Mouse (Mus musculus) midbrain, postnatal 0 days (tissue): ENCODE measurements around the gene Hnrnpm. TPM values are rescaled to one million over a fixed set of nuclear protein-coding genes. Genes with fewer than 3 reads are reported as not detected.

Experiments
- ATAC-seq: fragments of 200-750 bp; cut with Nextera tagmentation; 2 replicates; pipeline ENCODE4 v1.8.0; 2017; ENCODE audit warnings: moderate number of reproducible peaks, mild to moderate bottlenecking, moderate TSS enrichment, moderate library complexity; ENCODE audit not compliant: low FRiP score
- DNase-seq: peaks from one replicate; pipeline ENCODE4 v3.0.0-alpha.2; 2015; ENCODE audit warnings: low spot score
- H3K27ac ChIP-seq: fragments of 300-500 bp; sonication (generic); 2 replicates; pipeline ENCODE4 v1.5.1; 2014; ENCODE audit warnings: low read depth, mild to moderate bottlenecking, low read length, mixed read lengths
- H3K27me3 ChIP-seq: fragments of 300-500 bp; sonication (generic); 2 replicates; pipeline ENCODE4 v1.6.1; 2014; ENCODE audit warnings: low read length, control low read depth, mixed read lengths; ENCODE audit not compliant: insufficient read depth
- H3K36me3 ChIP-seq: fragments of 300-500 bp; sonication (generic); 2 replicates; pipeline ENCODE4 v1.6.1; 2014; ENCODE audit warnings: low read length, control low read depth, mixed read lengths; ENCODE audit not compliant: insufficient read depth
- H3K4me1 ChIP-seq: fragments of 300-500 bp; sonication (generic); 2 replicates; pipeline ENCODE4 v1.6.1; 2014; ENCODE audit warnings: mild to moderate bottlenecking, control low read depth, antibody characterized with exemption, low read length, mixed read lengths; ENCODE audit not compliant: insufficient read depth
- H3K4me2 ChIP-seq: fragments of 300-500 bp; sonication (generic); 2 replicates; pipeline ENCODE4 v1.6.1; 2014; ENCODE audit warnings: low read depth, mild to moderate bottlenecking, low read length, mixed read lengths; ENCODE audit not compliant: poor library complexity, severe bottlenecking
- H3K4me3 ChIP-seq: fragments of 300-500 bp; sonication (generic); 2 replicates; pipeline ENCODE4 v1.5.1; 2014; ENCODE audit warnings: low read depth, mild to moderate bottlenecking, low read length, moderate library complexity
- H3K9ac ChIP-seq: fragments of 300-500 bp; sonication (generic); replicated peaks from 2 replicates; pipeline ENCODE4 v1.6.1; 2014; ENCODE audit warnings: mild to moderate bottlenecking, low read length, moderate library complexity, mixed read lengths; ENCODE audit not compliant: poor library complexity, severe bottlenecking
- H3K9me3 ChIP-seq: fragments of 300-500 bp; sonication (generic); 2 replicates; pipeline ENCODE4 v1.6.1; 2016; ENCODE audit warnings: low read length, control low read depth
- CTCF ChIP-seq: IDR thresholded peaks from 2 replicates; pipeline ENCODE4 v1.5.1; 2016; ENCODE audit warnings: antibody characterized with exemption, mild to moderate bottlenecking
- WGBS: fragments of 180-500 bp; shearing (Covaris S2); extraction: QIAGEN DNeasy Blood & Tissue Kit; methylation state at CpG from one replicate; pipeline ENCODE4 v1.1.7; 2014; 5-methylcytosine and 5-hydroxymethylcytosine counted together
- polyA plus RNA-seq: library from polyadenylated mRNA; unstranded; fragments of >200 nt; fragmentation: Nextera tagmentation; extraction: Ambion mirVana; gene quantifications from 2 replicates; pipeline ENCODE4 v1.2.1, GENCODE M21; 2015
- total RNA-seq: library from RNA; depleted of rRNA; stranded (reverse); fragments of >200 nt; gene quantifications from 2 replicates; pipeline ENCODE4 v1.2.3, GENCODE M21; 2014; rRNA removed

The Hnrnpm gene
- total and polyA plus RNA-seq, 2 experiments from 2014 or later: 48.7 to 124 TPM

DNA sequence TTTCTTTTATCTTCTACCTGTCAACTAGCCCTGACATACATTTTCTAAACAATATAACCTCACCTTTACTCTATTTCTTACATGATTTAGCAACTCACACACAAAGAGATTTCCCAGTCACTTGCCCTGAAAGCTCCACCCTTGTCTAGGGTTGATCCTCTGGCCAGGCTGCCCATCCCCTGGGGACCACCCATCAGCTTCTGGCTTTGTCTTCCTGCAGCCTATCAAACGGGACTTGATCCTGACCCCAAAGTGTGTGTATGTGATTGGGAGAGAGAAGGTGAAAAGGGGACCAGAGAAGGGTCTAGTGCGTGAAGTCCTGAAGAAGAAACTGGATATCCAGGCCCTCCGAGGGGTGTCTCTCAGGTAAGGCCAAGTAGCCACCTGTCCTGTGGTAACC is 85.8 kb downstream of the Hnrnpm start:
- no peaks in the 10 kb centered on the region for H3K36me3 ChIP-seq
- H3K4me2 ChIP-seq: no peak overlapping the region
- 82% methylated on average over 3 of the region's 3 CpGs for WGBS
- H3K27ac ChIP-seq: no peak overlapping the region
- ATAC-seq: no peak
- H3K4me3 ChIP-seq: no peak overlapping the region
- DNase-seq: no peak
- no peaks in the 10 kb centered on the region for H3K9me3 ChIP-seq
- H3K9ac ChIP-seq: no peak overlapping the region
- no peak for TF ChIP-seq CTCF
- H3K4me1 ChIP-seq: no peaks in the 10 kb centered on the region
- no peaks in the 10 kb centered on the region for H3K27me3 ChIP-seq

GRCm38 (mm10) chr17:33599836-33600475 is 86.7 kb downstream of the Hnrnpm start:
- H3K4me2 ChIP-seq: no peak overlapping the region
- H3K27ac ChIP-seq: no peak overlapping the region
- H3K4me3 ChIP-seq: no peak overlapping the region
- WGBS: 86% methylated on average over 8 of the region's 8 CpGs
- no peak for TF ChIP-seq CTCF
- no peaks in the 10 kb centered on the region for H3K36me3 ChIP-seq
- ATAC-seq (no peak), DNase-seq (no peak)
- H3K27me3 ChIP-seq: no peaks in the 10 kb centered on the region
- H3K4me1 ChIP-seq: no peaks in the 10 kb centered on the region
- H3K9me3 ChIP-seq: no peaks in the 10 kb centered on the region
- no peak overlapping the region for H3K9ac ChIP-seq

GRCm38 (mm10) chr17:33598506-33598905 is 88.2 kb downstream of the Hnrnpm start:
- DNase-seq (no peak), ATAC-seq (no peak)
- H3K36me3 ChIP-seq: no peaks in the 10 kb centered on the region
- H3K27ac ChIP-seq: no peak overlapping the region
- no peaks in the 10 kb centered on the region for H3K9me3 ChIP-seq
- no peak overlapping the region for H3K9ac ChIP-seq
- H3K4me1 ChIP-seq: no peaks in the 10 kb centered on the region
- H3K4me2 ChIP-seq: no peak overlapping the region
- no peak for TF ChIP-seq CTCF
- H3K27me3 ChIP-seq: no peaks in the 10 kb centered on the region
- WGBS: 91% methylated on average over 5 of the region's 5 CpGs
- no peak overlapping the region for H3K4me3 ChIP-seq

GRCm38 (mm10) chr17:33597271-33597670 is 89.4 kb downstream of the Hnrnpm start:
- Histone ChIP-seq H3K9me3 (no peaks in the 10 kb centered on the region), H3K4me1 (no peaks in the 10 kb centered on the region), H3K4me2 (no peak overlapping the region), H3K27ac (no peak overlapping the region), H3K27me3 (no peaks in the 10 kb centered on the region), H3K36me3 (no peaks in the 10 kb centered on the region), H3K9ac (no peak overlapping the region), H3K4me3 (no peak overlapping the region)
- DNase-seq: no peak
- TF ChIP-seq CTCF: no peak
- ATAC-seq: no peak

Other genes with a start within 250 kb of the Hnrnpm start
- gene Adamts10, start 162.7 kb downstream of the Hnrnpm start, total RNA-seq: 56.3 and 78.3 TPM in 2 replicates
- gene Adamts10, start 162.7 kb downstream of the Hnrnpm start, polyA plus RNA-seq: 36.9 and 39.1 TPM in 2 replicates
- 1.3 TPM in 2 replicates for gene Myo1f, start 131.2 kb downstream of the Hnrnpm start, total RNA-seq
- 1.2 TPM in 2 replicates for gene Myo1f, start 131.2 kb downstream of the Hnrnpm start, polyA plus RNA-seq
- gene Zfp414, start 57.8 kb downstream of the Hnrnpm start, total RNA-seq: 43.8 and 58.8 TPM in 2 replicates
- gene Zfp414, start 57.8 kb downstream of the Hnrnpm start, polyA plus RNA-seq: 89.1 and 96.0 TPM in 2 replicates
- not detected in 2 replicates for gene Pram1, start 48.8 kb downstream of the Hnrnpm start, total RNA-seq
- gene Pram1, start 48.8 kb downstream of the Hnrnpm start, polyA plus RNA-seq: 0.41 TPM in 1 of 2 replicates, not detected in the other
- 90.1 and 100 TPM in 2 replicates for gene March2, start 31.8 kb upstream of the Hnrnpm start, total RNA-seq
- 65.2 and 65.9 TPM in 2 replicates for gene March2, start 31.8 kb upstream of the Hnrnpm start, polyA plus RNA-seq
- 120 and 158 TPM in 2 replicates for gene Rab11b, start 73.7 kb upstream of the Hnrnpm start, total RNA-seq
- 607 and 619 TPM in 2 replicates for gene Rab11b, start 73.7 kb upstream of the Hnrnpm start, polyA plus RNA-seq
- gene Angptl4, start 95.0 kb upstream of the Hnrnpm start, total RNA-seq: 21.4 and 22.5 TPM in 2 replicates
- 27.5 and 33.5 TPM in 2 replicates for gene Angptl4, start 95.0 kb upstream of the Hnrnpm start, polyA plus RNA-seq
- gene Kank3, start 123.7 kb upstream of the Hnrnpm start, total RNA-seq: 19.8 and 38.4 TPM in 2 replicates
- gene Kank3, start 123.7 kb upstream of the Hnrnpm start, polyA plus RNA-seq: 46.2 and 50.0 TPM in 2 replicates
- gene Rps28, start 137.7 kb upstream of the Hnrnpm start, total RNA-seq: 348 and 379 TPM in 2 replicates
- 513 and 564 TPM in 2 replicates for gene Rps28, start 137.7 kb upstream of the Hnrnpm start, polyA plus RNA-seq
- gene Ndufa7, start 137.7 kb upstream of the Hnrnpm start, total RNA-seq: 211 and 345 TPM in 2 replicates
- gene Ndufa7, start 137.7 kb upstream of the Hnrnpm start, polyA plus RNA-seq: 501 and 560 TPM in 2 replicates
- 24.4 and 26.7 TPM in 2 replicates for gene Cd320, start 156.2 kb upstream of the Hnrnpm start, total RNA-seq
- gene Cd320, start 156.2 kb upstream of the Hnrnpm start, polyA plus RNA-seq: 46.8 and 50.0 TPM in 2 replicates
- gene Gm7029, start 187.0 kb upstream of the Hnrnpm start, total RNA-seq: not detected in 2 replicates
- gene Gm7029, start 187.0 kb upstream of the Hnrnpm start, polyA plus RNA-seq: not detected in 2 replicates
- 4.3 and 5.0 TPM in 2 replicates for gene Kifc1, start 203.8 kb upstream of the Hnrnpm start, total RNA-seq
- gene Kifc1, start 203.8 kb upstream of the Hnrnpm start, polyA plus RNA-seq: 1.4 and 2.2 TPM in 2 replicates
- 0.22 and 0.33 TPM in 2 replicates for gene Platr17, start 218.3 kb upstream of the Hnrnpm start, total RNA-seq
- gene Platr17, start 218.3 kb upstream of the Hnrnpm start, polyA plus RNA-seq: 1.4 and 1.5 TPM in 2 replicates
- gene Daxx, start 222.6 kb upstream of the Hnrnpm start, total RNA-seq: 52.3 and 55.7 TPM in 2 replicates
- 42.9 and 44.3 TPM in 2 replicates for gene Daxx, start 222.6 kb upstream of the Hnrnpm start, polyA plus RNA-seq
- gene Tapbp, start 229.0 kb upstream of the Hnrnpm start, total RNA-seq: 41.4 and 44.4 TPM in 2 replicates
- gene Tapbp, start 229.0 kb upstream of the Hnrnpm start, polyA plus RNA-seq: 29.0 and 29.1 TPM in 2 replicates
- gene Zbtb22, start 229.0 kb upstream of the Hnrnpm start, total RNA-seq: 44.3 and 50.9 TPM in 2 replicates
- gene Zbtb22, start 229.0 kb upstream of the Hnrnpm start, polyA plus RNA-seq: 18.5 and 18.6 TPM in 2 replicates
- gene Rgl2, start 242.7 kb upstream of the Hnrnpm start, total RNA-seq: 81.8 and 83.0 TPM in 2 replicates
- gene Rgl2, start 242.7 kb upstream of the Hnrnpm start, polyA plus RNA-seq: 33.1 and 38.2 TPM in 2 replicates